Mouse (Mus musculus) kidney, embryonic 15.5 days (tissue): ENCODE results near the gene Galnt9. TPM values are rescaled to one million over a fixed set of nuclear protein-coding genes. Genes with fewer than 3 reads are reported as not detected.

Experiments used
- ATAC-seq: fragments of 200-750 bp; cut with Nextera tagmentation; replicated peaks from 2 replicates; pipeline ENCODE4 v1.8.0; 2017; ENCODE audit warnings: moderate TSS enrichment; ENCODE audit not compliant: low FRiP score
- H3K27ac ChIP-seq: fragments of 300-500 bp; sonication (generic); 2 replicates; pipeline ENCODE4 v1.5.1; 2015; ENCODE audit warnings: mild to moderate bottlenecking, inconsistent platforms
- H3K27me3 ChIP-seq: fragments of 300-500 bp; sonication (generic); 2 replicates; pipeline ENCODE4 v1.6.1; 2015; ENCODE audit warnings: inconsistent platforms
- H3K36me3 ChIP-seq: fragments of 300-500 bp; sonication (generic); 2 replicates; pipeline ENCODE4 v1.6.1; 2015; ENCODE audit warnings: inconsistent platforms
- H3K4me1 ChIP-seq: fragments of 300-500 bp; sonication (generic); 2 replicates; pipeline ENCODE4 v1.6.1; 2015; ENCODE audit warnings: inconsistent platforms
- H3K4me2 ChIP-seq: fragments of 300-500 bp; sonication (generic); 2 replicates; pipeline ENCODE4 v1.6.1; 2015; ENCODE audit warnings: moderate library complexity, mild to moderate bottlenecking, inconsistent platforms
- H3K4me3 ChIP-seq: fragments of 300-500 bp; sonication (generic); replicated peaks from 2 replicates; pipeline ENCODE4 v1.5.1; 2015; ENCODE audit warnings: mild to moderate bottlenecking, inconsistent platforms
- H3K9ac ChIP-seq: fragments of 300-500 bp; sonication (generic); 2 replicates; pipeline ENCODE4 v1.6.1; 2015; ENCODE audit warnings: mild to moderate bottlenecking, inconsistent platforms
- H3K9me3 ChIP-seq: fragments of 300-500 bp; sonication (generic); replicated peaks from 2 replicates; pipeline ENCODE4 v1.6.1; 2016; ENCODE audit warnings: inconsistent platforms
- WGBS: fragments of 180-500 bp; shearing (Covaris S2); methylation state at CpG from one replicate; pipeline ENCODE4 v1.1.7; 2015; ENCODE audit warnings: mixed read lengths; 5-methylcytosine and 5-hydroxymethylcytosine counted together
- polyA plus RNA-seq: library from polyadenylated mRNA; unstranded; fragments of >200 nt; fragmentation: Nextera tagmentation; extraction: Ambion mirVana; gene quantifications from 2 replicates; pipeline ENCODE4 v1.2.1, GENCODE M21; 2015

The Galnt9 gene
- polyA plus RNA-seq, 1 experiment from 2014 or later: 0.51 TPM

DNA sequence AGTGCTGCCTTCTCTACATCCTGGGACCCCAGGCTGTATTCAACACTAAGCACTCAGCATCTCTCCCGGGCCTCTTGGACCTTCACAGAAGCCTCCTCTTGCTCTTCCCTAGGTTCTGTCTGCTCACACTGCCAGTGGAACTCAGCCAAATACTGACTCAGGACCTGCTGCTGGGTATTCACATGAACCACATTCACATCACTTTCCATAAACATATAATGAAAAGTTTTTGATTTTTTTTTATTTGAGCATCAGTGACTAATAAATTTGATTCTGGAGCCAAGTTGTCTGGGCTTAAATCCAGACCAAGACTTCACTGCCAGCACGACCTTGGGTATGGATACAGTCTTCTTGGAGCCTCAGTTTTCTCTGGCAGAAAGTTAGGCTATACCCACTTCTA is 3.2 kb upstream of the Galnt9 start:
- Histone ChIP-seq H3K27me3 (peaks cover 64% of the 10 kb centered on the region), H3K36me3 (no peaks in the 10 kb centered on the region), H3K4me3 (no peak overlapping the region), H3K27ac (no peak overlapping the region), H3K4me1 (peaks cover 10% of the 10 kb centered on the region), H3K4me2 (no peak overlapping the region), H3K9ac (no peak overlapping the region), H3K9me3 (no peaks in the 10 kb centered on the region)
- no peak for ATAC-seq
- 64% methylated on average over 2 of the region's 2 CpGs for WGBS

DNA sequence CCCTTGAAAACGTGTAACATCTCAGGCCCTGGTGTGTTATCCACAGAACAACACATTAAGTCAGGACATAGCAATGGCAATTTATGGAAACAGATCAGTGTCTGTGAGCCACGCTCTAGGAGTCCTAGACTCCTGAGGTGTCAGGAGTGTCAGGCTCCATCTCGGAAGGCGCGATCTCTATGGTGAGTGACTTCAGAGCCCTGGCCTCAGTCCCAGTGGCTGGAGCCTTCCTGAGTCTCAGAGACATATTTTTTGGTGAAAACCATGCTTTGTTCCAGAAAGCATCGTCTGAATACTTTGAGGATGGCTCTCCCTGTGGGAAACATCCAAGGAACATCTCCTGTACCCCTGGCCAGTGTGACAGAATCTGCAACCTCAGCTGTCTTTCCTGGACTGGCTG is 2.7 kb upstream of the Galnt9 start:
- H3K9me3 ChIP-seq: no peaks in the 10 kb centered on the region
- no peak overlapping the region for H3K9ac ChIP-seq
- H3K27me3 ChIP-seq: peaks cover 69% of the 10 kb centered on the region
- peaks cover 10% of the 10 kb centered on the region for H3K4me1 ChIP-seq
- no peak overlapping the region for H3K4me2 ChIP-seq
- no peak for ATAC-seq
- no peak overlapping the region for H3K27ac ChIP-seq
- no peaks in the 10 kb centered on the region for H3K36me3 ChIP-seq
- no peak overlapping the region for H3K4me3 ChIP-seq
- 74% methylated on average over 6 of the region's 6 CpGs for WGBS

DNA sequence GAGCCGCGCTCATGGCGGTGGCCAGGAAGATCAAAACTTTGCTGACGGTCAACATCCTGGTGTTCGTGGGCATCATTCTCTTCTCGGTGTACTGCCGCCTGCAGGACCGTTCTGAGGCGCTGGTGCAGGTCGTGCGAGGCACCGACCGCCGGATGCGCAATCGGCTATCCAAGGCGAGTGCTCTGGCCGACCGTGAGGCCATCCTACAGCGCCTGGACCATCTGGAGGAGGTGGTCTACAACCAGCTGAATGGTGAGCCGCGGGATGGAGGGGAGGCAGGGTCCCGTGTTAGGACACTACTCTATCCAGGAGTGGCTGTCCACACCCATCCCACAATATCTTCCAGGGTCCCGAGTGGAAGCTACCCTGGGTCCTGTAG is 525 bp downstream of the Galnt9 start:
- whole genome bisulfite sequencing: 2% methylated on average over 24 of the region's 24 CpGs
- Histone ChIP-seq H3K9me3 (no peaks in the 10 kb centered on the region), H3K27ac (no peak overlapping the region), H3K4me3 (peak overlapping the region; percentile 44), H3K4me1 (peaks cover 10% of the 10 kb centered on the region), H3K9ac (no peak overlapping the region), H3K4me2 (peak overlapping the region; percentile 80), H3K36me3 (no peaks in the 10 kb centered on the region), H3K27me3 (peaks cover 93% of the 10 kb centered on the region)
- no peak for ATAC-seq

DNA sequence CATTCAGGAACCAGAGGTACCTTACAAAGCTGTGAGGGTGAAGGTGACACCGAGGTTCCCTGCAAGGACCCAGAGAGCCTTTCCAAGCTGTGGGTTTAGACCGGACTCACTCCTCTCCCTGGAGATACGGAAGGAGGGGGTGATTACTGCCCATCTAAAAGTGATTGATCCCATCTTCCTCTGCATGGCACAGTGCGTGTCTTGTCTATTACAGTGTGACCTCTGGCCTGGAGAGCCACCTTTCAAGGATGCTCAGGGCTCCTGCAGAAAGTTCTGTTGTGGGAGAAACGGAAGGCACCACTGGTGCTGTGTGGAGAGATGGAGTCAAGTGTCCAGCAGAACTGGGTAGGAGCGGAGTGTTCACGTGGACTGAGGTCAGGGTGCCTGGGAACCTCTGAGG is 1.2 kb downstream of the Galnt9 start:
- no peak overlapping the region for H3K9ac ChIP-seq
- H3K27me3 ChIP-seq: peaks cover 90% of the 10 kb centered on the region
- no peak overlapping the region for H3K27ac ChIP-seq
- peaks cover 10% of the 10 kb centered on the region for H3K4me1 ChIP-seq
- 85% methylated on average over 7 of the region's 7 CpGs for WGBS
- no peak overlapping the region for H3K4me2 ChIP-seq
- H3K4me3 ChIP-seq: no peak overlapping the region
- H3K9me3 ChIP-seq: no peaks in the 10 kb centered on the region
- ATAC-seq: no peak
- H3K36me3 ChIP-seq: no peaks in the 10 kb centered on the region

DNA sequence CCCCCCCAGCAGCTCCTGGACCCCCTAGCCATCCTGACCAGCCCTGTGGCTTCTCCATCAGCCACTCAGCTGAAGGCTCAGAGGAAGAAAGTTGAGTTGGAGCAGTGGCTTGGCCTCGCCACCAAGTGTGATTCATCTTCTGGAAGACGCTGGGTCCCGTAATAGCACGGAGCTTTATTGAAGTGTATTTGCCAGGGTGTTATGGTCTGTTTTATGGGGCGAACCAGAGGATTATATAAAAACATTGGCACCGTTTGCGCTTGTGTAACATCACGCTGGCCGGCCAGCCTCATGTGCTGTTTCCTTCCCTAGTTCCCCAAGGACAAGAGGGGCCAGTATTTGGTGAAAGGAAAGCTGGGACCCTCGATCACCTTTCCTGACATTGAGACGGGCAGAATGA is 2.0 kb downstream of the Galnt9 start:
- 77% methylated on average over 11 of the region's 11 CpGs for WGBS
- ATAC-seq: no peak
- H3K9ac ChIP-seq: no peak overlapping the region
- H3K4me2 ChIP-seq: no peak overlapping the region
- no peaks in the 10 kb centered on the region for H3K36me3 ChIP-seq
- peaks cover 81% of the 10 kb centered on the region for H3K27me3 ChIP-seq
- no peak overlapping the region for H3K27ac ChIP-seq
- H3K4me3 ChIP-seq: no peak overlapping the region
- H3K4me1 ChIP-seq: peaks cover 10% of the 10 kb centered on the region
- no peaks in the 10 kb centered on the region for H3K9me3 ChIP-seq

DNA sequence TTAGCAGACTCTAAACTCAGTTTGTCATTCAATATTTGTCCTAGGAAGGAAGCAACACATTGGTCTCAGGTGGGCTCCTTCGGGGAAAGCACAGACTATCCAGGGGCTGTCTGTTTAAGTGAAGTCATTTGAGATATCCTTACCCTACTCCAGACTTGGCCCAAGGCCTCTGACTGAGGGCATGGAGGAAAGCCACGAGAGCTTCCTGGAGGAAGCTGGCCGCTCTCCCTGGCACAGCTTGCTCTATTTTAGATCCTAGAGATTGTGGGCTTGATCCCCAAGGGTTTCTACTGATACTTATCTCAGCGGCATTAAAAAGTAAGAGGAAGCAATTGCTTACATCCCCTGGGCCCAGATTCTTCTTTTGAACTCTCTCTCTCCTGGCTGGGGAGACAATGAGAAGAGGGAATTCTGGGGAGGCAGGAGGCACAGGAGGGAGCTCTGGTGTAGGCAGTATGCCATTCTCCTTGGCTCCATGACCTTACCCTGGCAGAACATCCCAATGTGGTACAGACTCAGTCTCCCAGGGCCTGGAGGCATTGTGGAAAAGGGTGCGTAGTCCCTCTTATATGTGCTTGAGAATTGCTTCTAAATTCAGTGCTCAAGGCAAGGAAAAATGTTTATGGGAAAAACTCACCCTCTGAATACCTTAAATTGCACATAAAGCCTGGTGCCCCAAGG is 2.7 kb downstream of the Galnt9 start:
- no peak overlapping the region for H3K27ac ChIP-seq
- peaks cover 10% of the 10 kb centered on the region for H3K4me1 ChIP-seq
- ATAC-seq: no peak
- H3K27me3 ChIP-seq: peaks cover 74% of the 10 kb centered on the region
- WGBS: 76% methylated on average over 5 of the region's 5 CpGs
- no peaks in the 10 kb centered on the region for H3K36me3 ChIP-seq
- no peaks in the 10 kb centered on the region for H3K9me3 ChIP-seq
- no peak overlapping the region for H3K4me3 ChIP-seq
- no peak overlapping the region for H3K4me2 ChIP-seq
- H3K9ac ChIP-seq: no peak overlapping the region

DNA sequence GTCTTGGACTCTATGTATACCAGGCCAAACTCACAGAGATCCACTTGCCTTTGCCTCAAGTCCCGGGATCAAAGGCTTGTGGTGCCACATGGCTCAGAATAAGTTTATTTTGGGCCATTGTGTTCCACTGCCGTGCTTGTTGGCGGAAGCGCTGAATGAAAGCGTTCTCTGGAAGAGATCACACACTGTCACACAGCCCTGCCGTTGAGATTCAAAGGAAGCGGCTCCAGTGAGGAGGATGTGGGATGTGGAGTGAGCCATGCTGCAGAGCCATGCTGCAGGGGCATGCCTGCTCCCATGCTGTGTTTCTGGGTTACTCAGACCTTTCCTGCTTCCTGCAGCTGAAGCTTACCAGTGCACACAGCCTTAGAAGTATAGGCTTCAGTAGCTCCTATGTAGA is 4.3 kb downstream of the Galnt9 start:
- 56% methylated on average over 7 of the region's 7 CpGs for WGBS
- H3K27me3 ChIP-seq: peaks cover 58% of the 10 kb centered on the region
- no peak overlapping the region for H3K4me3 ChIP-seq
- no peaks in the 10 kb centered on the region for H3K9me3 ChIP-seq
- H3K4me2 ChIP-seq: no peak overlapping the region
- no peak for ATAC-seq
- no peaks in the 10 kb centered on the region for H3K36me3 ChIP-seq
- H3K27ac ChIP-seq: no peak overlapping the region
- H3K9ac ChIP-seq: no peak overlapping the region
- H3K4me1 ChIP-seq: peaks cover 10% of the 10 kb centered on the region

DNA sequence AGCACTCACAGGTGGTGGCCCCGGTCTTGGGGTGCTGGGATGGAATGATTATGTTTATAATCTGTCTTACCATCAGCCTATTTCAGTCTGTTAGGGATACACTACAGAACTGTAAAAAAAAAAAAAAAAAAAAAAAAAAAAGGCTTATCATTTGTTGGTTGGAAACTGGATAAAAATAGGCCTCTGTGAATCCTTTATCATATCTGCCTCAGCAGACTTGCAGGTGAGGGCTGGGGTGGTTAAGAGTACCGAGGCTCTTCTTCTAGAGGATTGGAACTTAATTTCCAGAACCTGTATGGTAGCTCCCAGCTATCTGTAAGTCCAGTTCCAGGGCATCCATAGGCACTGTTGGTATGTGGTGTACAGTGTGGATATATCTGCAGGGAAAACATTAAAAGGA is 6.0 kb downstream of the Galnt9 start:
- 72% methylated on average over 2 of the region's 2 CpGs for WGBS
- Histone ChIP-seq H3K4me2 (no peak overlapping the region), H3K27me3 (peaks cover 41% of the 10 kb centered on the region), H3K9me3 (no peaks in the 10 kb centered on the region), H3K27ac (no peak overlapping the region), H3K4me1 (no peaks in the 10 kb centered on the region), H3K4me3 (no peak overlapping the region), H3K36me3 (no peaks in the 10 kb centered on the region), H3K9ac (no peak overlapping the region)
- no peak for ATAC-seq

DNA sequence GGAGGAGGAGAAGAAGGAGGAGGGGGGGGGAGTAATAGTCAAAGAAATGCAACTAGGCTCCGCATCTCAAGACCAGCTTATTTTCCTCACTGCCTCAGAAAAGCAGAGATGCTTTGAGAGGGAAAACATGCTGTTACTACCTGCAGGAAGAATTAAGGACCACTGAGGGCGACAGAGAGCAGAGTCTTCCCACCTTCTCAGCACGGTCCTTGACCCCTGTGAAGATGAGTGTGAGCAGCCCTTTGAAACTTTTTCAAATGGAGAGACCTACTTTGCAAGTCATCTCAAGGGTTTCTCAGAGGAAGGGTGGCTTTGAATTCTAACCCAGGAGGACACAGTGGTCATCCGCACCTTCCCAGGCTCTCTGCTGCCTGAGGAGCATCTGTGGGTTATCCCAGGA is 6.7 kb downstream of the Galnt9 start:
- Histone ChIP-seq H3K4me1 (no peaks in the 10 kb centered on the region), H3K9me3 (no peaks in the 10 kb centered on the region), H3K27me3 (peaks cover 34% of the 10 kb centered on the region), H3K4me3 (no peak overlapping the region), H3K36me3 (no peaks in the 10 kb centered on the region), H3K27ac (no peak overlapping the region), H3K4me2 (no peak overlapping the region), H3K9ac (no peak overlapping the region)
- no peak for ATAC-seq
- WGBS: 25% methylated on average over 4 of the region's 4 CpGs

DNA sequence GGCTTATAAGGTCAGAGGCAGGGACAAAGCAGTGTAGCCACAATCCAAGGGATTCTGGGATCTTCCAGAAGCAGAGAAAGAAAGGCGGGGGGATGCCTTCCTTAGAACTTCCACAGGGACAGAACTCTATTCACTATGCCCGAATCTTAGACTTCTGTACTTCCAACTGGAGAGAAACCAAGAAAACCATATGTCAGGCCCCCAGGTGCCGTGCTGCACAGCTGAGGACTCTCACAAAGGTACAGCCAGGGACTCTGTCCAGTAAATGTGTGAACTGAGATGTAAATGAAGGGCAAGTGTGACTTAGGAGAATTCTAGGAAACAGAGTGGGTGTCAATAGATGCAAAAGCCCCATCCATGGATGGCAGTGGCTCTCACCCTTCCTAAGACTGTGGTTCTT is 7.8 kb downstream of the Galnt9 start:
- no peak overlapping the region for H3K4me2 ChIP-seq
- H3K9me3 ChIP-seq: no peaks in the 10 kb centered on the region
- no peak for ATAC-seq
- H3K36me3 ChIP-seq: no peaks in the 10 kb centered on the region
- H3K4me1 ChIP-seq: no peaks in the 10 kb centered on the region
- H3K27ac ChIP-seq: no peak overlapping the region
- H3K9ac ChIP-seq: no peak overlapping the region
- WGBS: 71% methylated on average over 3 of the region's 3 CpGs
- H3K4me3 ChIP-seq: no peak overlapping the region
- H3K27me3 ChIP-seq: peaks cover 23% of the 10 kb centered on the region

DNA sequence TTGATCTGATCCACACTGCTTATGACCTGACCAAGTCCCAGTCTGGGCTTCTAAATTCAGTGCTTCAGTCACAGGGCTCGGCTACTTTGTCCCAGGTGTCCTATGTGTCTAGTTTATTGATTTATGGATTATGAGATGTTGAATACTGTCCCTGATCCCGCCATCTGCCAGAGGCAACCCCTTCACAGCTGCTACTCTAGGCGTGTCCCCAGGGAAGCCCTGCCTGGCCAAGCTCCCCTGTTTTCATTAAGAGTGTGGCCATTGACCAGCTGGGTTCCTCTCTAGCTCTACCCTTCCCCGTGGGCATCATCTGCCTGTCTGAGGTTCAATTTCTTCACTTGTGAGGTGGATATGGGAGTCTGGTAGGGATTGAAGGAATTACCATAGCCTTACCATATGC is 9.2 kb downstream of the Galnt9 start:
- Histone ChIP-seq H3K9me3 (no peaks in the 10 kb centered on the region), H3K27ac (no peak overlapping the region), H3K4me3 (no peak overlapping the region), H3K27me3 (peaks cover 10% of the 10 kb centered on the region), H3K4me1 (no peaks in the 10 kb centered on the region), H3K4me2 (no peak overlapping the region), H3K9ac (no peak overlapping the region), H3K36me3 (no peaks in the 10 kb centered on the region)
- no peak for ATAC-seq
- 73% methylated on average over 4 of the region's 4 CpGs for WGBS

DNA sequence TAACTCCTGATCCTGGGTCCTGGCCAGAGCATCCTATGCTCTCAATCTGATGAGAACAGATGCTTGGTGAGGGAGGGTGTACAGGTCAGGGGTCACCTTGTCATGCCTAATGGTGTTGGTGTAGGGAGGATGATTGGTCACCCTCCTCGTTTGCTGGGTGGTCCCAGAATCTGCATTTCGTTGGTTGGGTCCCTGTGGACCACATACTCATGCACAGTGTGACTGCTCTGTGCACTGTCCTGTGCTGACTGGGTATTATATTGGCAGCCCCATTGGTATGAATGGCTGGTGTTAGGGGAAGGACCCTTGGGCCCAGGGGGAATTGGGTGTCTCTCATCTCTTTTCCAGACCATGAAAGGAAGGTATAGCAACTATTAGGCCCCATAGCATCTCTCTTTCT is 11.0 kb downstream of the Galnt9 start:
- WGBS: 51% methylated on average over 2 of the region's 2 CpGs
- H3K4me1 ChIP-seq: no peaks in the 10 kb centered on the region
- H3K4me2 ChIP-seq: no peak overlapping the region
- no peaks in the 10 kb centered on the region for H3K36me3 ChIP-seq
- no peaks in the 10 kb centered on the region for H3K27me3 ChIP-seq
- H3K9ac ChIP-seq: no peak overlapping the region
- H3K9me3 ChIP-seq: no peaks in the 10 kb centered on the region
- H3K27ac ChIP-seq: no peak overlapping the region
- ATAC-seq: no peak
- no peak overlapping the region for H3K4me3 ChIP-seq

DNA sequence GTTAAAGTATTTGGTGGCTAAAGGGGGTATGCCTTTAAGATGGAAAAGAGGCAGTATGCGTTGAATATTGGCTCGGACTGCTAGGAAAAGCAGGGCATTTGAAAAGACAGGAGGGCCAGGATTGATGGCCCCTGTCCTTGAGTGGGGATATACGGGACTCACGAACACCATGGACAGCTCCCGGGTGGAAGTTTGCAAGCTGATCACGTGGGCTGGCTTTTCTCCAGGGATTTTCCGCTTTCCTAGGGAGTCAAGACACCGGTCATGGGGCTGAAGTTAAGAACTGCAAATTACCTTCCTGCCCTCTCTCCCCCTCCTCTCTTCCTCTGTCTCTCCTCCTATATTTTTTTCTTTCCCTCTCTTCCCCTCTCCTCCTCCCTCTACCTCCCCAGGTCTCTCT is 14.2 kb downstream of the Galnt9 start:
- Histone ChIP-seq H3K27me3 (no peaks in the 10 kb centered on the region), H3K4me2 (no peak overlapping the region), H3K4me1 (no peaks in the 10 kb centered on the region), H3K9ac (no peak overlapping the region), H3K27ac (no peak overlapping the region), H3K36me3 (no peaks in the 10 kb centered on the region), H3K9me3 (no peaks in the 10 kb centered on the region), H3K4me3 (no peak overlapping the region)
- 9% methylated on average over 8 of the region's 8 CpGs for WGBS
- no peak for ATAC-seq
